Mouse (Mus musculus): ENCODE measurements around the gene Dync1i1. TPM values are rescaled to one million over a fixed set of nuclear protein-coding genes. Genes with fewer than 3 reads are reported as not detected.

Dync1i1 gene
- total RNA-seq (2023), result not detected in 2 replicates

GRCm38 (mm10) chr6:5725611-5726236 is at the start of gene Dync1i1:
TSS of gene Dync1i1 (plus strand) at chr6:5725639.

Other genes with a start within 250 kb of the Dync1i1 start
- gene Pdk4, start 229.3 kb upstream of the Dync1i1 start, total RNA-seq (2023), result 0.41 TPM in 1 of 2 replicates, not detected in the other